Mouse (Mus musculus) intestine, embryonic 14.5 days (tissue): ENCODE measurements around the gene Tmprss11a. TPM values are rescaled to one million over a fixed set of nuclear protein-coding genes. Genes with fewer than 3 reads are reported as not detected.

Source experiments
- ATAC-seq: fragments of 200-750 bp; cut with Nextera tagmentation; replicated peaks from 2 replicates; pipeline ENCODE4 v1.8.0; 2017; ENCODE audit warnings: low read depth, moderate number of reproducible peaks, moderate TSS enrichment, moderate library complexity; ENCODE audit not compliant: low FRiP score, low TSS enrichment
- DNase-seq: peaks from one replicate; pipeline ENCODE4 v3.0.0-alpha.2; 2018; ENCODE audit warnings: low spot score
- H3K27ac ChIP-seq: fragments of 300-500 bp; sonication (generic); 2 replicates; pipeline ENCODE4 v1.5.1; 2014; ENCODE audit warnings: low read depth, mild to moderate bottlenecking, control low read depth
- H3K27me3 ChIP-seq: fragments of 300-500 bp; sonication (generic); replicated peaks from 2 replicates; pipeline ENCODE4 v1.6.1; 2014; ENCODE audit warnings: low read length, control low read depth; ENCODE audit not compliant: control insufficient read depth, insufficient read depth
- H3K36me3 ChIP-seq: fragments of 300-500 bp; sonication (generic); 2 replicates; pipeline ENCODE4 v1.6.1; 2014; ENCODE audit warnings: low read length, control low read depth; ENCODE audit not compliant: control insufficient read depth, insufficient read depth
- H3K4me1 ChIP-seq: fragments of 300-500 bp; sonication (generic); replicated peaks from 2 replicates; pipeline ENCODE4 v1.6.1; 2014; ENCODE audit warnings: low read length, control low read depth, mixed read lengths; ENCODE audit not compliant: control insufficient read depth, insufficient read depth
- H3K4me2 ChIP-seq: fragments of 300-500 bp; sonication (generic); 2 replicates; pipeline ENCODE4 v1.6.1; 2014; ENCODE audit warnings: low read length
- H3K4me3 ChIP-seq: fragments of 300-500 bp; sonication (generic); 2 replicates; pipeline ENCODE4 v1.5.1; 2014; ENCODE audit warnings: low read depth, low read length, control low read depth, mixed read lengths
- H3K9ac ChIP-seq: fragments of 300-500 bp; sonication (generic); 2 replicates; pipeline ENCODE4 v1.6.1; 2014; ENCODE audit warnings: mild to moderate bottlenecking, low read length
- H3K9me3 ChIP-seq: fragments of 300-500 bp; sonication (generic); 2 replicates; pipeline ENCODE4 v1.6.1; 2016; ENCODE audit warnings: low read length, control low read depth; ENCODE audit not compliant: control insufficient read depth
- whole genome bisulfite sequencing: fragments of 180-500 bp; shearing (Covaris S2); extraction: QIAGEN DNeasy Blood & Tissue Kit; methylation state at CpG from one replicate; pipeline ENCODE4 v1.1.7; 2014; 5-methylcytosine and 5-hydroxymethylcytosine counted together
- polyA plus RNA-seq: library from polyadenylated mRNA; unstranded; fragments of >200 nt; fragmentation: Nextera tagmentation; extraction: Ambion mirVana; gene quantifications from 2 replicates; pipeline ENCODE4 v1.2.1, GENCODE M21; 2014

Gene Tmprss11a
- polyA plus RNA-seq = 0.17 TPM in 1 of 2 replicates, not detected in the other

DNA sequence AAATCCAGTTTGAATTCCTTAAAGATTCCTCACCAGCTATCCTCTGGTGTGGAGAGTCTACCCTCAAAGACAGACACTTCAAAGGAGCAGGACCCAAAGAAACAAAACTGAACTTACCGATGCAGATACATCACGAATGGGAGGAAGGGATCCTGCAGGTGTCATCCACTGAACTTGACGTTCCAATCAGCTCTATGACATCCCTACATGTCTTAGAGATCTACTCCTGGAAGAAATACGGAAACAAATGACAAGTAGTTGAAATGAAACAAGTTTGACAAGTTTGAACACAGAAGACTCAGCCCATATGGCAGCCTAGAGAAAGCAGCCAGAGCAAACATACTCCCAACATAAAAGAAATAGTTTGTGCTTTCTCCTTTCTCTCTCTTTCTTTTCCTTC is at the start of gene Tmprss11a:
TSS of gene Tmprss11a (minus strand) at position 101 of the 400 bp plus-strand sequence.
- 75% methylated on average over 4 of the region's 4 CpGs for WGBS
- no peak within 1 kb of the TSS for H3K27ac ChIP-seq
- H3K4me2 ChIP-seq = no peak within 1 kb of the TSS
- no peak within 1 kb of the TSS for H3K4me3 ChIP-seq
- H3K9ac ChIP-seq = no peak within 1 kb of the TSS
- no peaks in the 10 kb centered on the region for H3K4me1 ChIP-seq
- no peaks in the 10 kb centered on the region for H3K27me3 ChIP-seq
- no peak for DNase-seq
- H3K36me3 ChIP-seq = no peaks in the 10 kb centered on the region
- H3K9me3 ChIP-seq = no peaks in the 10 kb centered on the region
- ATAC-seq = no peak

DNA sequence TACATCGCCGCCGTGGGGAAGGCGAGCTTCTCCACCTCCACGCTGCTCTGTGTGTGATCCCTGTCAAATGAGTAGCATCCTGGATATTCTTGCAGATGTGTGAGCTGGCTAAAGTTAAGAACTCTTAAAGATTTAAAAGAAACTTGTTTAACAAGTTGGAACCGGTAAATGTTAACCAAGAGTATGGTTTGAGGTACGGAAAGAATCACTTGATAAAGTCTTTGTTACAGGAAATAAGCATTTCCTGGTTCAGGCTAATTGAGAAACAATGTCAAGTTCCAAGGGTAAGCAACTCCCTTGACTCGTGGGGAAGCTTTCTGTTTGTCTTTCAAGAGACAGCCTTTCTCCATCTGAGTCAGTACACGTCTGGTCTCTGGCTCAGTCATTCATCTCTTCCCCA is 49.7 kb upstream of the Tmprss11a start, which contains the start of gene Tmprss11g:
TSS of gene Tmprss11g (minus strand) at position 101 of the 400 bp plus-strand sequence.
- H3K4me1 ChIP-seq = no peaks in the 10 kb centered on the region
- H3K9me3 ChIP-seq = no peaks in the 10 kb centered on the region
- no peak within 1 kb of the TSS for H3K4me2 ChIP-seq
- no peak within 1 kb of the TSS for H3K27ac ChIP-seq
- ATAC-seq (no peak), DNase-seq (no peak)
- no peaks in the 10 kb centered on the region for H3K36me3 ChIP-seq
- no peaks in the 10 kb centered on the region for H3K27me3 ChIP-seq
- no peak within 1 kb of the TSS for H3K9ac ChIP-seq
- WGBS = 76% methylated on average over 9 of the region's 9 CpGs
- no peak within 1 kb of the TSS for H3K4me3 ChIP-seq

DNA sequence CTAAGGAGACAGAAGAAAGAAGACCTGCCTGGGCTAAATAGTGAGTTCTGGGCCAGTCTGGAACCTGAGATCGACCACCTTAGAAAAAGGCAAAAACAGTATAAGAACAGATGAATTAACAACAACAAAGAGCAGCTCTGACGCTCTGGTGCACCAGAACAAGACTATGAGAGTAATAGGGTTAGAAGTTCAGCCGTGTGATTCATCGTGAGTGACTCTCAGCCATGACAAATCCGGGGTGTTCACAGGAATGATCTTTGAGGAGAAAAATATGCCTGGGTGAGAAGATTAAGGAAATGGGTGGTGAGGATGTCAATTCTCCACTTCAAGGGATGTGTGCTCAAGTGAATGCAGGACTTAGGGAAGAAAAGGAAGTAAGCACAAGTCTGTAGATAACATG is 42.7 kb upstream of the Tmprss11a start:
- Histone ChIP-seq H3K9ac (no peak overlapping the region), H3K27ac (no peak overlapping the region), H3K4me2 (no peak overlapping the region), H3K36me3 (no peaks in the 10 kb centered on the region), H3K9me3 (no peaks in the 10 kb centered on the region), H3K4me1 (no peaks in the 10 kb centered on the region), H3K4me3 (no peak overlapping the region), H3K27me3 (no peaks in the 10 kb centered on the region)
- WGBS = 81% methylated on average over 5 of the region's 5 CpGs
- no peak for ATAC-seq
- DNase-seq = no peak

DNA sequence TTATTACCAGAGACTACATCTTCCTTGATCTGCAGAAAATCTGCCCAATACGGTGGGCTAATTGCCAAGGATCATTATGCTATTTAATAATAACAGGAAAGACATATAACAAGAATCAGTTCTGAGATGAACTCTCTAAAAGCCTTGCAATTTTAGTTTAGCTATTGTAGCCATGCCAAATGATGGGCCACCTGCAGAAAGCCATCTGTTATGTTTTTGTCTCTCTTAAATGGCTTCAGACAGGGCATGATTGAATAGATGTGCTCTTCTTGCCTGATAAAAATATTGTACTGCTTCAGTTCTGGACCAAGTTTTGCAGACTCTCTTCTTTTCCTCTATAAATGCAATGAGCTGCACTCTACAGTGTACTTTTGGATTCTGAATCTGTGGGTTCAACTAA is 24.7 kb upstream of the Tmprss11a start:
- ATAC-seq = no peak
- WGBS = 67% methylated on average over 1 of the region's 1 CpGs
- DNase-seq = no peak
- Histone ChIP-seq H3K27ac (no peak overlapping the region), H3K27me3 (no peaks in the 10 kb centered on the region), H3K9ac (no peak overlapping the region), H3K4me1 (no peaks in the 10 kb centered on the region), H3K9me3 (no peaks in the 10 kb centered on the region), H3K4me2 (no peak overlapping the region), H3K36me3 (no peaks in the 10 kb centered on the region), H3K4me3 (no peak overlapping the region)

DNA sequence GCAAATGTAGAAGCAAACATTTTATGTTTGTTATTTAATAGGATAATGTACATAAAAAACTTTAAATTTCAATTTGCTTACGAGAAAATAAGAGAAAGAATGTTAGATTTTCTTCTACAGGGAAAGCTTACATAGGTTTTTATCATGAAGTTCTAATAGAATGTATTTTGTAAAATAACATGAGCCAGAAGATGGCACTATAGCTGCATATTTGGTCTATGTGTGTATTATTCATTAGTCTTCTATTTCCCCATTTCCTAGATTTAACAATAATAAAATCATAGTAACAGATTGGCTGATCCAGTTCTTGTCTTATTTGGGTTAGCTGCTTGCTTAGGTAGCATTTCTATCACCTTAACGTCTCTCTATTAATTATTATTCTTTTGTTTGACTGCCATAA is 13.8 kb upstream of the Tmprss11a start:
- no peaks in the 10 kb centered on the region for H3K4me1 ChIP-seq
- H3K9ac ChIP-seq = no peak overlapping the region
- DNase-seq (no peak), ATAC-seq (no peak; the same call in 1 of the 2 replicates)
- no peak overlapping the region for H3K4me3 ChIP-seq
- H3K4me2 ChIP-seq = no peak overlapping the region
- no peaks in the 10 kb centered on the region for H3K27me3 ChIP-seq
- H3K27ac ChIP-seq = no peak overlapping the region
- WGBS = 71% methylated on average over 2 of the region's 2 CpGs
- no peaks in the 10 kb centered on the region for H3K9me3 ChIP-seq
- no peaks in the 10 kb centered on the region for H3K36me3 ChIP-seq

DNA sequence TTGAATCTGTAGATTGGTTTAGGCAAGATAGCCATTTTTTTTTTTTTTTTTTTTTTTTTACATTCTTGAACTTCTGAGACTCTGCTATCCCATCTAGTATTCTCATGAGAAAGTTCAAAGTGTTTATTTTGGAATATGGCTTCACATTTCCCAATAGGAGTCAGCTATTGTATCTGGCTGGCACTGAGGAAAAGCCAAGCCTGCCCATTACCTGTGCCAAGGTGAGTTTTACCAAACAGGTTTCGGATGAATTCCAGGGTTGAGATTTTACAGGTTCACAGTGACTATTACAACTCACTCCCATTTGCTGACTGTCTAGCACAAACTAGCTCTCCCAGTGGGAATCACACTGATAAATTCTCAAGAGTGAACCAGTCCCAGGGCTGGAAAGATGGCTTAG is 13.2 kb upstream of the Tmprss11a start:
- Histone ChIP-seq H3K27me3 (no peaks in the 10 kb centered on the region), H3K9me3 (no peaks in the 10 kb centered on the region), H3K27ac (no peak overlapping the region), H3K36me3 (no peaks in the 10 kb centered on the region), H3K9ac (no peak overlapping the region), H3K4me2 (no peak overlapping the region), H3K4me3 (no peak overlapping the region), H3K4me1 (no peaks in the 10 kb centered on the region)
- DNase-seq (no peak), ATAC-seq (no peak)
- WGBS = 83% methylated on average over 1 of the region's 1 CpGs

DNA sequence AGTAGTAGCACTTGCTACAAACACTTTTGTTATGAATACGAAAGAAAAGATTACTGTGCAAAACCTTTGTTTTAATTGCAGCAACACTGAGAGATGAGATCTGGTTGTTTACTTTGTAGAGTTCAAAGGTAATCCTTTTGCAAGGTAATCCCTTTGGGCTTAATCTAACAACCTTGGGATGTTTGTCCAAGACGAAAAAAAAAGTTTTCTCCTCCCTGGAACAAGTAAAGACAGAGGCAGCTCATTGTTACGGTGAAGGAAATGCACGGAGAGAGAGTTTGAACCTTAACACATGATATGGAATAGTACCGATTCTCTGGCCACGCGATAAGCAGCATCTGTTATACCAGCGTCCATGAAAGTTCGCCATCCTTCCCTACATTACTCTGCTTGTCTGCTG is 5.1 kb upstream of the Tmprss11a start:
- Histone ChIP-seq H3K36me3 (no peaks in the 10 kb centered on the region), H3K4me3 (no peak overlapping the region), H3K9me3 (no peaks in the 10 kb centered on the region), H3K4me1 (no peaks in the 10 kb centered on the region), H3K27me3 (no peaks in the 10 kb centered on the region), H3K4me2 (no peak overlapping the region), H3K27ac (no peak overlapping the region), H3K9ac (no peak overlapping the region)
- WGBS = 68% methylated on average over 9 of the region's 9 CpGs
- DNase-seq = no peak
- peak; percentile 67 for ATAC-seq

DNA sequence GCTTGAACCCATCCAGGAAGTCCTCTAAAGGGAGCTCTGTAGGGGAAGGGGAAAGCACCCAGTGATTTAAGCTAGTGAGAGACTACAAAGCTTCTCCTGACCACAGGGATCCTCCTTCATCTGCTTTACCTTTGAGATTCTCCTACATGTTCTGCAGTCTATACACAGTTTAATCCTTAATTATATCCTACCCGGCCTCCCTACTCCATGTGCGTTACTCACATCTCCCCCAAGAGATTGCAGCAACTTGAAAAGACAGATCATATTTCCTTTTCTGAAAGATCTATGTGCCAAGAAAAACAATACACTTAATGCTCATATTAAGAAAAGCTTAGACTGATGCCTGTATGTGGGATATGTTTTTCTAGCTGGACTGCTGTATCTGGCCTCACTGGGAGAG is 29.5 kb downstream of the Tmprss11a start:
- no peaks in the 10 kb centered on the region for H3K27me3 ChIP-seq
- no peak overlapping the region for H3K4me3 ChIP-seq
- ATAC-seq (no peak), DNase-seq (no peak)
- no peak overlapping the region for H3K4me2 ChIP-seq
- H3K9me3 ChIP-seq = no peaks in the 10 kb centered on the region
- H3K36me3 ChIP-seq = no peaks in the 10 kb centered on the region
- H3K4me1 ChIP-seq = no peaks in the 10 kb centered on the region
- WGBS = 70% methylated on average over 2 of the region's 2 CpGs
- H3K9ac ChIP-seq = no peak overlapping the region
- no peak overlapping the region for H3K27ac ChIP-seq

DNA sequence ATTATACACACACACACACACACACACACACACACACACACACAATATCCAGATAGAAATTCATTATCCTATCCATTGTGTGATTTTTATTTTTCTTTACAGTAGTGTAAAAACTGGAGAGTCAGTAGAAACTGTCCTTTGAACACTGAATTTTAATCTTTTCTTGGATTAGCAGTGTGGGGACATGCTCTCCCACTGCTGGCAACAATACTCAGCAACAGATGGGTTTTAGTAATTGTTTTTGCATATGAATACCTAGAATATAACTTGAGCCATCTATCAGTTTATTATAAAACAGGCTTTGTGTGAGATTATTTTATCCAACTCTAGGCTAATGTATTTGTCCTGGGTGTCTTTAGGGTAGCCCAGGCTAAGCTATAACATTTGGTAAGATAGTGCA is 30.2 kb downstream of the Tmprss11a start:
- no peak overlapping the region for H3K4me3 ChIP-seq
- no peak overlapping the region for H3K4me2 ChIP-seq

More for the DNA sequence above, 30.2 kb downstream of the Tmprss11a start:
- DNase-seq (no peak), ATAC-seq (no peak)
- Histone ChIP-seq H3K9me3 (no peaks in the 10 kb centered on the region), H3K36me3 (no peaks in the 10 kb centered on the region), H3K4me1 (no peaks in the 10 kb centered on the region), H3K9ac (no peak overlapping the region), H3K27ac (no peak overlapping the region), H3K27me3 (no peaks in the 10 kb centered on the region)
